Mouse (Mus musculus) bone marrow macrophage, adult 2 months (primary cell): ENCODE data around the gene Fbxo7.

Experiments
- CTCF ChIP-seq: IDR thresholded peaks from 2 replicates; pipeline ENCODE4 v1.5.1; 2012; ENCODE audit warnings: low read depth, mild to moderate bottlenecking, low read length, moderate library complexity
- POLR2A ChIP-seq: IDR thresholded peaks from 2 replicates; pipeline ENCODE4 v1.6.1; 2012; ENCODE audit warnings: mild to moderate bottlenecking, low read depth, low read length, borderline replicate concordance

- TF ChIP-seq POLR2A: no peak
- no peak for TF ChIP-seq CTCF
These were observed 38.5 kb downstream of the Fbxo7 start for GRCm38 (mm10) chr10:86060267-86060666.
